Mouse (Mus musculus) embryonic fibroblast, embryonic 13.5 days (primary cell): ENCODE measurements at regions not wholly inside any gene's neighbourhood (a gene's known extent, or its start where the extent isn't known, plus 50 kb on each side); places are given as distances from the start of the nearest gene placed in this dataset.

Source experiments
- CTCF ChIP-seq: IDR thresholded peaks from 2 replicates; pipeline ENCODE4 v1.5.1; 2011; ENCODE audit warnings: mild to moderate bottlenecking, control low read depth, low read length, moderate library complexity, borderline replicate concordance; ENCODE audit not compliant: insufficient read depth
- POLR2A ChIP-seq: IDR thresholded peaks from 2 replicates; pipeline ENCODE4 v1.6.1; 2011; ENCODE audit warnings: low read depth, mild to moderate bottlenecking, control low read depth, low read length, moderate library complexity

DNA sequence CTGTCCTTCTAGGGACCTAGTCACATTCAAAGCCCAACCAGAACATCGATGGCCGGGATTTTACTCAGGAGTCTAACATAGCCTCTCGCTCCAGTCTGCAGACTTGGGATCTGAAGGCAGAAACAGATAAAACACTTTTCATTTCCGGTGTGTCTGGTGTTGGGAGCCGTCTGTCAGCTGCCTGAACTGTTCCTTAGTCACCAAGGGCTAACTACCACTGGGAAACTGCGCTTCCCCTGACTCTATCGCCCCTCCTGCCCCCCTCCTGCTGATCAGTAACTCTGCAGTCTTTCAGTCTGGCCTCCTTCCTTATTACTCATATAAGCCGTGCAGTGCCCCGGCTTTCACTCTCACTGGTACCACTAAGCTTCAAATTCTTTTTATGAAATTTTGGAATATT lies 58.5 kb downstream of the Dkk1 start:
- TF ChIP-seq CTCF (no peak), POLR2A (no peak)
